Mouse (Mus musculus): ENCODE measurements around the gene Prmt8. TPM values are rescaled to one million over a fixed set of nuclear protein-coding genes. Genes with fewer than 3 reads are reported as not detected.

The Prmt8 gene
- polyA plus RNA-seq, 1 experiment: not detected

GRCm38 (mm10) chr6:127670031-127670430 lies 99.2 kb downstream of the Prmt8 start:
- no peak for TF ChIP-seq TCF3 (IDR thresholded peaks at IDR 0.05; ENCODE audit: insufficient read length, low read depth)
- no peak for TF ChIP-seq E2F4 (IDR thresholded peaks at IDR 0.05; ENCODE audit: insufficient read depth)
- TF ChIP-seq SRF (IDR thresholded peaks at IDR 0.05; ENCODE audit: control insufficient read depth, insufficient read length, low read depth): no peak
- no peak for TF ChIP-seq CEBPB (IDR thresholded peaks at IDR 0.05; ENCODE audit: insufficient read depth, poor library complexity, severe bottlenecking)
- no peak for TF ChIP-seq POLR2AphosphoS2 (IDR thresholded peaks at IDR 0.05; ENCODE audit: insufficient read length, low read depth)
- TF ChIP-seq TCF12 (IDR thresholded peaks at IDR 0.05; ENCODE audit: insufficient read depth, poor library complexity, severe bottlenecking): no peak
- no peak for TF ChIP-seq REST (IDR thresholded peaks at IDR 0.05; ENCODE audit: insufficient read depth, insufficient read length)
- no peak for TF ChIP-seq MYOD1 (IDR thresholded peaks at IDR 0.05; ENCODE audit: control insufficient read depth in 1 of 3, insufficient read length in 2 of 3, low read depth in 2 of 3)
- TF ChIP-seq MAX (IDR thresholded peaks at IDR 0.05; ENCODE audit: low read depth): no peak
- TF ChIP-seq POLR2A (IDR thresholded peaks at IDR 0.05; ENCODE audit: insufficient read length, low read depth): no peak
- TF ChIP-seq MYOG (IDR thresholded peaks at IDR 0.05; ENCODE audit: control insufficient read depth in 1 of 3, insufficient read depth in 1 of 3, insufficient read length in 2 of 3, low read depth in 2 of 3): no peak
- TF ChIP-seq USF1 (IDR thresholded peaks at IDR 0.05; ENCODE audit: low read depth): no peak
- Histone ChIP-seq H3K27me3 (ENCODE audit: control insufficient read depth, insufficient read depth, insufficient read length) (no peaks in the 10 kb centered on the region), H3K4me2 (ENCODE audit: low read depth) (no peak overlapping the region), H3K79me2 (ENCODE audit: control insufficient read depth, insufficient read depth) (no peaks in the 10 kb centered on the region), H3K36me3 (ENCODE audit: control insufficient read depth, insufficient read depth) (no peaks in the 10 kb centered on the region), H3ac (ENCODE audit: control insufficient read depth, insufficient read length) (no peak overlapping the region), H3K4me3 (no peak overlapping the region)

- Histone ChIP-seq H3K27me3 (ENCODE audit: control insufficient read depth, insufficient read depth, insufficient read length) (no peaks in the 10 kb centered on the region), H3K4me3 (no peak overlapping the region), H3K36me3 (ENCODE audit: control insufficient read depth, insufficient read depth) (no peaks in the 10 kb centered on the region), H3K4me2 (ENCODE audit: low read depth) (no peak overlapping the region), H3ac (ENCODE audit: control insufficient read depth, insufficient read length) (no peak overlapping the region), H3K79me2 (ENCODE audit: control insufficient read depth, insufficient read depth) (no peaks in the 10 kb centered on the region)
- TF ChIP-seq MYOG (IDR thresholded peaks at IDR 0.05; ENCODE audit: control insufficient read depth in 1 of 3, insufficient read depth in 1 of 3, insufficient read length in 2 of 3, low read depth in 2 of 3): no peak
- no peak for TF ChIP-seq MYOD1 (IDR thresholded peaks at IDR 0.05; ENCODE audit: control insufficient read depth in 1 of 3, insufficient read length in 2 of 3, low read depth in 2 of 3)
Measured at GRCm38 (mm10) chr6:127669313-127669712, 100.0 kb downstream of the Prmt8 start.

DNA sequence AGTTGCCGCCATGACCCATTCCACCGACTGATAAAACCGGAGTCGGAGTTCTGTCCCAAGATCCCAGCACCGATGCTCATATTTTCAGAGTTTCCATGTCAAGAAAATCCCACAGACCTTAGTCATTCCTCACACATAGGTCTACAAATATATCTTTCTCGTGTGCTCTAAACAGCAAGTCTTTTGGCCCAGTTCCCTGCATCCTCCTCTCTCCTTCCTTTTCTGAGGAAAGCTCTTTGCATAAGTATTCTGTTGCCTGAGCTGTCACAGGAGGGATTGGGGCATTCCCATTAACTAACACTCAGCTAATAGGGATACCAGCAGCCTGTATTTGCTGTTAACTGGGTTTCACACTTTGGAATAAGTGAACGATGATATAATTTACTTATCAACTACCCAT lies 106.0 kb downstream of the Prmt8 start:
- H3ac ChIP-seq (ENCODE audit: control insufficient read depth, insufficient read length): no peak overlapping the region
- TF ChIP-seq TCF3 (IDR thresholded peaks at IDR 0.05; ENCODE audit: insufficient read length, low read depth): no peak
- no peak for TF ChIP-seq REST (IDR thresholded peaks at IDR 0.05; ENCODE audit: insufficient read depth, insufficient read length)
- TF ChIP-seq MAX (IDR thresholded peaks at IDR 0.05; ENCODE audit: low read depth): no peak
- TF ChIP-seq SRF (IDR thresholded peaks at IDR 0.05; ENCODE audit: control insufficient read depth, insufficient read length, low read depth): no peak
- no peak for TF ChIP-seq E2F4 (IDR thresholded peaks at IDR 0.05; ENCODE audit: insufficient read depth)
- TF ChIP-seq MYOG (IDR thresholded peaks at IDR 0.05; ENCODE audit: control insufficient read depth in 1 of 3, insufficient read depth in 1 of 3, insufficient read length in 2 of 3, low read depth in 2 of 3): no peak
- no peak for TF ChIP-seq POLR2AphosphoS2 (IDR thresholded peaks at IDR 0.05; ENCODE audit: insufficient read length, low read depth)
- no peak for TF ChIP-seq CEBPB (IDR thresholded peaks at IDR 0.05; ENCODE audit: insufficient read depth, poor library complexity, severe bottlenecking)
- no peak for TF ChIP-seq POLR2A (IDR thresholded peaks at IDR 0.05; ENCODE audit: insufficient read length, low read depth)
- no peak for TF ChIP-seq TCF12 (IDR thresholded peaks at IDR 0.05; ENCODE audit: insufficient read depth, poor library complexity, severe bottlenecking)
- no peak for TF ChIP-seq MYOD1 (IDR thresholded peaks at IDR 0.05; ENCODE audit: control insufficient read depth in 1 of 3, insufficient read length in 2 of 3, low read depth in 2 of 3)
- H3K27me3 ChIP-seq (ENCODE audit: control insufficient read depth, insufficient read depth, insufficient read length): peaks cover 4% of the 10 kb centered on the region
- H3K4me3 ChIP-seq: no peak overlapping the region
- H3K4me2 ChIP-seq (ENCODE audit: low read depth): no peak overlapping the region
- H3K79me2 ChIP-seq (ENCODE audit: control insufficient read depth, insufficient read depth): no peaks in the 10 kb centered on the region
- H3K36me3 ChIP-seq (ENCODE audit: control insufficient read depth, insufficient read depth): no peaks in the 10 kb centered on the region

DNA sequence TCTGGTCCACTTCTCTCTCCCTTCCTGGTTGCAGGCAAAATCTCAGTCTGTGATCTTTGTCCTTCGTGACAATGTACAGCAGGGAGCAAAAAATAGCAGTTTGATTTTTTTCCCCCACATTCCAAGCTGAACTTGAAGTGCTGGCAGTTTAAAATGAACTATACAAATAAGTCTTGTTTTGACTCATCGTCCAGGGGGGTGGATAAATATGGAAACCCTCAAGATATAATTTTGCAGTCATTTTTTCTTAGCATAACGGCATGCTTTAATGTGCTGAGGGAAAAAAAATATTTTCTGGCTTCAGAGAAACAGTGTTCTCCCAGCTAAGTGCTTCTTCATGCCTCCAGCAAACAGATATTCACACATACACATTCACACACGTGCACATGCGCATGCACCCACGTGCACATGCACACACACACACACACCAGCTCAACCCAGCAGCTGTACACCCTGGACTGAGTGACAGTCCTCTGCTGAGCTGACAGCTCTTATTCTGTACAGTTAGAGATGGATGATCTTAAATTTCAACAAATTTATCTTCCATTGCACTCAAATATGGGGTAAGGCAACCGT lies 107.5 kb downstream of the Prmt8 start:
- H3K36me3 ChIP-seq (ENCODE audit: control insufficient read depth, insufficient read depth): no peaks in the 10 kb centered on the region
- H3K4me3 ChIP-seq: no peak overlapping the region
- H3K79me2 ChIP-seq (ENCODE audit: control insufficient read depth, insufficient read depth): no peaks in the 10 kb centered on the region
- TF ChIP-seq POLR2AphosphoS2 (IDR thresholded peaks at IDR 0.05; ENCODE audit: insufficient read length, low read depth) (no peak), MYOD1 (IDR thresholded peaks at IDR 0.05; ENCODE audit: control insufficient read depth in 1 of 3, insufficient read length in 2 of 3, low read depth in 2 of 3) (no peak)
- no peak overlapping the region for H3ac ChIP-seq (ENCODE audit: control insufficient read depth, insufficient read length)
- peaks cover 4% of the 10 kb centered on the region for H3K27me3 ChIP-seq (ENCODE audit: control insufficient read depth, insufficient read depth, insufficient read length)
- no peak overlapping the region for H3K4me2 ChIP-seq (ENCODE audit: low read depth)

DNA sequence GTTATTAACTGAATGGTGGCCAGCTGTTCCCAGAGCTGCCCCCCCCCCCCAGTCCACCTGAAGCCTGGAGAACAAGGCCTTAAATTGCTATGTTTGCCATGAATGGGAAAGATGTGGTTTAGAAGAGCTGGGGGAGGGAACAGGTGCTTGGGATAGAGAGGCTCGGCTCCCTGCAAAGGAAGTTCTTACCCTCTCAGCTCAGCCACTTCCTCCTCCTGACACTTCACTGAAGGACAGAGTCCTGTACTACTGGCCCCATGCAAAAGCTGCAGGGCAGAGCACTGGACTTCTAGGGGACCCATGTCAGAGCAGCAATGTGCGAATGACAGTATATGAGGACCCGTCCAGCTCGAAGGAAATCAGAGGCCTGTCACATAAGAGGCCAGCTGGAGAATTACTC lies 109.3 kb downstream of the Prmt8 start:
- Histone ChIP-seq H3K4me3 (no peak overlapping the region), H3K4me2 (ENCODE audit: low read depth) (no peak overlapping the region), H3K27me3 (ENCODE audit: control insufficient read depth, insufficient read depth, insufficient read length) (peaks cover 4% of the 10 kb centered on the region), H3K36me3 (ENCODE audit: control insufficient read depth, insufficient read depth) (no peaks in the 10 kb centered on the region), H3ac (ENCODE audit: control insufficient read depth, insufficient read length) (no peak overlapping the region), H3K79me2 (ENCODE audit: control insufficient read depth, insufficient read depth) (no peaks in the 10 kb centered on the region)
- no peak for TF ChIP-seq TCF3 (IDR thresholded peaks at IDR 0.05; ENCODE audit: insufficient read length, low read depth)
- TF ChIP-seq SRF (IDR thresholded peaks at IDR 0.05; ENCODE audit: control insufficient read depth, insufficient read length, low read depth): no peak
- TF ChIP-seq E2F4 (IDR thresholded peaks at IDR 0.05; ENCODE audit: insufficient read depth): no peak
- no peak for TF ChIP-seq REST (IDR thresholded peaks at IDR 0.05; ENCODE audit: insufficient read depth, insufficient read length)
